Mouse (Mus musculus) hindbrain, embryonic 12.5 days (tissue): ENCODE measurements around the gene Stum. TPM values are rescaled to one million over a fixed set of nuclear protein-coding genes. Genes with fewer than 3 reads are reported as not detected.

ENCODE experiments used
- ATAC-seq: fragments of 200-750 bp; cut with Nextera tagmentation; 2 replicates; pipeline ENCODE4 v1.8.0; 2017; ENCODE audit warnings: moderate TSS enrichment; ENCODE audit not compliant: low FRiP score
- H3K27ac ChIP-seq: fragments of 300-500 bp; sonication (generic); 2 replicates; pipeline ENCODE4 v1.5.1; 2016; ENCODE audit warnings: mild to moderate bottlenecking
- H3K27me3 ChIP-seq: fragments of 300-500 bp; sonication (generic); 2 replicates; pipeline ENCODE4 v1.6.1; 2016; ENCODE audit warnings: mild to moderate bottlenecking
- H3K36me3 ChIP-seq: fragments of 300-500 bp; sonication (generic); 2 replicates; pipeline ENCODE4 v1.6.1; 2016; ENCODE audit warnings: mild to moderate bottlenecking
- H3K4me1 ChIP-seq: fragments of 300-500 bp; sonication (generic); 2 replicates; pipeline ENCODE4 v1.6.1; 2016
- H3K4me2 ChIP-seq: fragments of 300-500 bp; sonication (generic); replicated peaks from 2 replicates; pipeline ENCODE4 v1.6.1; 2016; ENCODE audit warnings: mild to moderate bottlenecking
- H3K4me3 ChIP-seq: fragments of 300-500 bp; sonication (generic); 2 replicates; pipeline ENCODE4 v1.5.1; 2016; ENCODE audit warnings: mild to moderate bottlenecking
- H3K9ac ChIP-seq: fragments of 300-500 bp; sonication (generic); 2 replicates; pipeline ENCODE4 v1.6.1; 2016; ENCODE audit warnings: mild to moderate bottlenecking, moderate library complexity
- H3K9me3 ChIP-seq: fragments of 300-500 bp; sonication (generic); replicated peaks from 2 replicates; pipeline ENCODE4 v1.6.1; 2016; ENCODE audit warnings: mild to moderate bottlenecking
- WGBS: fragments of 180-500 bp; shearing (Covaris S2); methylation state at CpG from one replicate; pipeline ENCODE4 v1.1.7; 2016; 5-methylcytosine and 5-hydroxymethylcytosine counted together
- polyA plus RNA-seq: library from polyadenylated mRNA; unstranded; fragments of >200 nt; fragmentation: Nextera tagmentation; extraction: Ambion mirVana; gene quantifications from 2 replicates; pipeline ENCODE4 v1.2.1, GENCODE M21; 2016

Stum gene
- polyA plus RNA-seq, 1 experiment from 2014 or later = 1.7 TPM

DNA sequence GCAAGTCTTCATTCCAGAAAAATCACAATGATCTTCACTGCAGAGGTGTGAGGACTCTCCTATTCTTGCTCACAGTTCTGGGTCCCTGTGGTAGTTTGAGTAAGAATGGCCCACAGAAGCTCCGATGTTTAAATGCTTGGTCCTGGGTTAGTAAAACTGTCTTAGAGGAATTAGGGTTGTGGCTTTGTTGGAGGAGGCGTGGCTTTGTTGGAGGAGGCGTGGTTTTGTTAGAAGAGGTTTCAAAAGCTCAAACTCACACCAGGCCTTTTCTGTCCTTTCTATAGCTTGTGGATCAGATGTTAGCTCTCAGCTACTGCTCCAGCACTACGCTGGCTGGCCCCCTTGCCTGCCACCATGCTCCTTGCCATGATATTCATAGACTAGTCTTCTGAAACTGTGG lies 27.6 kb upstream of the Stum start:
- Histone ChIP-seq H3K36me3 (no peaks in the 10 kb centered on the region), H3K4me2 (no peak overlapping the region)
- 48% methylated on average over 4 of the region's 4 CpGs for WGBS

DNA sequence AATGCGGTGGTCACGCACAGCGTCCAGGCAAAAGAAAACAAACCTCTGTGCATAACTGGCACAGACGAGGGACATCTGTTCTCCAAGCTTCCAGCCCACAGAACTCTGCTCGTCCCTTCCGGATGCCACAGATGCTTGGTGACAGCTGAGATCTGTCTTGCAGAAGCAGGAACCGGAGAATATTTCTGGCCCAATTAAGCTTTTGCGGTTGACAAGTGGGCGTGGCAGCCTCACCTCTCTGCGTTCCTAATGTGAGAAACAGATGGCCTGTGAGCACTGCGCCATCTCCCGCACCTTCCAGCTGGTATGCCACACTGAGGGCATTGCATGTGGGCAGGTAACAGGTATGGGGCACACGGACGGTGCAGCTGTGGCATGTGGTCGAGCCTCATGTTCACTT lies 27.1 kb upstream of the Stum start:
- Histone ChIP-seq H3K4me2 (no peak overlapping the region), H3K9ac (no peak overlapping the region)
- WGBS = 58% methylated on average over 15 of the region's 15 CpGs

More for the DNA sequence above, 27.6 kb upstream of the Stum start:
- Histone ChIP-seq H3K27me3 (no peaks in the 10 kb centered on the region), H3K9ac (no peak overlapping the region), H3K27ac (no peak overlapping the region), H3K9me3 (no peaks in the 10 kb centered on the region), H3K4me1 (no peaks in the 10 kb centered on the region), H3K4me3 (no peak overlapping the region)
- ATAC-seq = no peak

GRCm38 (mm10) chr1:180508662-180509061 lies 25.4 kb upstream of the Stum start:
- no peak for ATAC-seq
- Histone ChIP-seq H3K27me3 (no peaks in the 10 kb centered on the region), H3K4me3 (no peak overlapping the region), H3K9me3 (no peaks in the 10 kb centered on the region), H3K36me3 (no peaks in the 10 kb centered on the region), H3K4me1 (no peaks in the 10 kb centered on the region), H3K27ac (no peak overlapping the region), H3K4me2 (no peak overlapping the region), H3K9ac (no peak overlapping the region)
- WGBS = 79% methylated on average over 7 of the region's 7 CpGs

More for the DNA sequence above, 27.1 kb upstream of the Stum start:
- ATAC-seq = no peak
- Histone ChIP-seq H3K4me3 (no peak overlapping the region), H3K27ac (no peak overlapping the region), H3K27me3 (no peaks in the 10 kb centered on the region), H3K36me3 (no peaks in the 10 kb centered on the region), H3K9me3 (no peaks in the 10 kb centered on the region), H3K4me1 (no peaks in the 10 kb centered on the region)

DNA sequence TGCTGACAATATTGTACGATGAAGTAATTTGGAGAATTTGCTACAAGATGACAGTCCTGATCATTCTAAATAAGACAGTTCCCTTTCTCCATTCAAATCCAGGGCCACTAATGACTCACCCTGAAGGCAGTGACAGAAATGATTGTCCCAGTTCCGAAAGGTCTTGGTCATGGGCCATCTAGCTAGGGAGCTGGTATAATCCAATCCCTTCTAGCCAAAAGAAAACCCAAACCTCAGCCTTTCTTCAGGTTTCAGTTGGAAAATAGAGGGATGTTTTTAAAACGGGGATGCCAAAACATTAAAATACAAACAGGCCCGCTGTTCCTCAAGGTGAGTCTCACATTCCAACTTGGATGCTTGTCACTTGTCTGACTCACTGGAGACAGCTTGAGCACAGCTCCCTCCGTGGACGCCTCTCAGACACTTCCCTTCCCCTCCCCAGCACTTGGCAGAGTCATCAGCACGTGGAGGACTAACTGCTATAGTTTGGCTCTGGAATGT lies 24.0 kb upstream of the Stum start:
- no peak overlapping the region for H3K9ac ChIP-seq
- H3K4me3 ChIP-seq = no peak overlapping the region
- H3K27ac ChIP-seq = no peak overlapping the region
- H3K4me1 ChIP-seq = no peaks in the 10 kb centered on the region; the same call in 1 of the 2 replicates
- 75% methylated on average over 7 of the region's 7 CpGs for WGBS
- H3K36me3 ChIP-seq = no peaks in the 10 kb centered on the region
- H3K4me2 ChIP-seq = no peak overlapping the region
- no peaks in the 10 kb centered on the region for H3K27me3 ChIP-seq
- ATAC-seq = no peak
- H3K9me3 ChIP-seq = no peaks in the 10 kb centered on the region

DNA sequence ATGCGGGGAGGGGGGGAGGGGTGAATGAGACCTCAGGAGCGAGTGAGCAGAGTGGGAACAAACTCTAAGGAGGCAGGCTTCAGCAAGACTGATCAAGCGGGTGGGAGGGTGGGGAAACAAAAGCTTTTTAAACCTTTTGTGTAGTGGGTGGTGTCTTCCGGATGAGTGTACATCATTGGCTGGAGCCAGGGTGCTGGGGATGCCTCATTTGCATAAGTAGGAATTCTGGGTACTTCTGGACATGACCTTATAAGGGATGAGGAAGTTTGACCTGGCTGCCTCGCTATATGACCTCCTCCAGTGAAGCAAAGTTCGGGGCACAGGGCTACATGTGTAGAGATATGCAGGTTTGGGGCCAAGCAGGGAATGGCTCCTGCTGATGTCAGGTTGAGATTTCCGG lies 23.0 kb upstream of the Stum start:
- Histone ChIP-seq H3K27ac (no peak overlapping the region), H3K4me3 (no peak overlapping the region), H3K9ac (no peak overlapping the region), H3K4me1 (no peaks in the 10 kb centered on the region; the same call in 1 of the 2 replicates), H3K4me2 (no peak overlapping the region), H3K27me3 (no peaks in the 10 kb centered on the region), H3K36me3 (no peaks in the 10 kb centered on the region), H3K9me3 (no peaks in the 10 kb centered on the region)
- no peak for ATAC-seq
- WGBS = 82% methylated on average over 7 of the region's 7 CpGs

DNA sequence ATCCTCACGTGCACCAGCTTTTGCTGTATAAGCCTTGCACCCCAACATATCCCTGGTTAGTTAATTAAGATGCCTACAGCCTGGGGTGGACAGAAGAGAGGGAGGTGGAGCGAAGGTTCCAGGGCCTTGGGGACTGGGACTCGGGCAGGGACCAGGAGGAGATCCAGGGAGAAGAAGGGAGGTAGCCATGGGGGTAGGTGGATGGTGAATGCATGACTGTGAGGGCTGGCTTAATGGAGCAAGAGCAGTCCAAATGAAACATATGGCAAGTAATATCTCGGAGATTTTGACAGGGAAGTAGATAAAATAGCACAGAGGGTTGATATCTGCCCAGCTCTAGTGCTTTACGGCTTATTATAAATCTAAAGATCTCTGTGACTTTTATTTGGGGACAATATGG lies 21.6 kb upstream of the Stum start:
- Histone ChIP-seq H3K9ac (no peak overlapping the region), H3K4me3 (no peak overlapping the region), H3K4me2 (no peak overlapping the region), H3K27me3 (no peaks in the 10 kb centered on the region), H3K27ac (no peak overlapping the region), H3K4me1 (no peaks in the 10 kb centered on the region; the same call in 1 of the 2 replicates), H3K9me3 (no peaks in the 10 kb centered on the region), H3K36me3 (no peaks in the 10 kb centered on the region)
- ATAC-seq = no peak
- 83% methylated on average over 5 of the region's 5 CpGs for WGBS

DNA sequence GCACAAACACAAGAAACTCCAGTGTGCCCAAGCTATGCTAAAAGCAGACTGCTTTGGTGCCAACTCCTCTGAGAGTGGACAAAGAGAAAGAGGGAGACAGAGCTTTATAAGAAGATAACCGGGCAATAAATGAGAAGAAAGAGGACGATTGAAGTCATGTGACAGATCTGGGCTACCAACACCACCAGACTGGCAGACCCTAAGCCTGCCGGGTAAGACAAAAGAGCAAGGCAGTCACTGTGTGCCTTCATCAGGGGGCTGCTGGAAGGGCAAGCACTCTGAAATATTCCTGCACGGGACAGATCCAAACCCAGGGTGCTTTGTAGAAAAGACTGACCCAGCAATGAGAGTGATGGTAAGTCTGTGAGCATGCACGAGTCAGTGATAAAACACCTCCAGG lies 20.2 kb upstream of the Stum start:
- no peaks in the 10 kb centered on the region; the same call in 1 of the 2 replicates for H3K4me1 ChIP-seq
- no peak overlapping the region for H3K27ac ChIP-seq
- 65% methylated on average over 5 of the region's 5 CpGs for WGBS
- no peak overlapping the region for H3K9ac ChIP-seq
- ATAC-seq = no peak
- no peak overlapping the region for H3K4me2 ChIP-seq
- H3K36me3 ChIP-seq = no peaks in the 10 kb centered on the region
- H3K9me3 ChIP-seq = no peaks in the 10 kb centered on the region
- H3K27me3 ChIP-seq = no peaks in the 10 kb centered on the region
- no peak overlapping the region for H3K4me3 ChIP-seq

DNA sequence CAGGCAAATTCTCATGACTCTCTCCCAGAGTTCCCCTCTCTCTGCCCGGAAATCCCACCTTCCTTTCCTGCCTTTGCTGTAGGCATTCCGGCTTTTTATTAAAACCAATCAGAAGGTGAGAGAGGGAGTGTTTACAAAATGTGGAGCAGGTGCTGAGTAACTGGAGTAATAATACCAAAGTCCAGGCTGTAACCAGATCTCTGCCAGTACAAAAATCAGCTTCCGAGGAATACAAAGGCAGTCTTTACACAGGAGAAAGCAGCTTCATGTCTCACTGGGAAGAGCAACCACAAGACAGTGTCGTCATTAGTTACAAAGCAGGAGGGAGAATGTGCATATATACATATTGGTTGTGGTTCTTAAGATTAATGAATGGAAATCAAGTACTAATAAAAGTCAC lies 19.3 kb upstream of the Stum start:
- Histone ChIP-seq H3K36me3 (no peaks in the 10 kb centered on the region), H3K4me2 (no peak overlapping the region), H3K27ac (no peak overlapping the region), H3K4me3 (no peak overlapping the region), H3K4me1 (no peaks in the 10 kb centered on the region; the same call in 1 of the 2 replicates), H3K9ac (no peak overlapping the region), H3K27me3 (no peaks in the 10 kb centered on the region), H3K9me3 (no peaks in the 10 kb centered on the region)
- WGBS = 60% methylated on average over 4 of the region's 4 CpGs
- no peak for ATAC-seq

DNA sequence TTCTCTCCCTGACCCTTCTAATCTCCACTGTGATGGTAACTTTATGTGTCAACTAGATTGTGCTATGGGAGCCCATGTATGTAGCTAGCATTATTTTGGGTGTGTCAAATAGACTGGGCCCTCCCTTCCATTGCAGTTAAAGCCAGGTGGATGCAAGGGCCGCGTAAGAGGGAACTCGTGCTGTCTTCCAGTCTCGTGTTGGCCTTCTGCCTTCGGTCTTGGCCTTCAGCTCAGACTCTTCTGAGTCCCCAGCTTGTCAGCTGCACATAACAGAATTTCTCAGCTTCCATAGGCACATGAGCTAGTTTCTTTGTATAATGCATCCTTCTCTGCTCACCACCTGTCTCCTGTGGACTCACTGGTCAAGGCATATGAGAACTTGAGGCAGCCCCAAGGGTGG lies 17.3 kb upstream of the Stum start:
- 89% methylated on average over 5 of the region's 5 CpGs for WGBS
- no peaks in the 10 kb centered on the region for H3K9me3 ChIP-seq
- ATAC-seq = no peak
- H3K4me2 ChIP-seq = no peak overlapping the region
- H3K27me3 ChIP-seq = no peaks in the 10 kb centered on the region
- H3K36me3 ChIP-seq = no peaks in the 10 kb centered on the region
- H3K9ac ChIP-seq = no peak overlapping the region
- H3K4me1 ChIP-seq = no peaks in the 10 kb centered on the region; the same call in 1 of the 2 replicates
- H3K27ac ChIP-seq = no peak overlapping the region
- no peak overlapping the region for H3K4me3 ChIP-seq

DNA sequence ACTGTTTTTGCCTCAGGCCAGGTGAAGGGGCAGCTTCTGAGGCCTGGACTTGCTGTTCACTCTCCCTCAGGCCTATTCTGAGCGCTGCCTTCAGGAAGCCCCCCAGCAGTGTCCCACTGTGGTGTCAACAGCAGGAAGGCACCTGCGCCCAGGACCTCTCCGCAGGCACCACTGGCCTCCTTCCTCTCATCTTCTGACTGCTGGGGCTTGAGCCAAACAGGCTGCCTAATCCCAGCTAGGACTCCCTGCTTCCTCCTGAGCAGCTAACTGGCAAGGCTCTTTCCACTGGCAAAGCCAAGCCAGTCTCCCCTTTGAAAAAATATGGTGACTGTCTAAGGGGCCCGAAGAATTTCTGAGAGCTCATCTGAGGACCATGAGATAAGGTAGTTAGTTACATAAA lies 16.9 kb upstream of the Stum start:
- Histone ChIP-seq H3K9ac (no peak overlapping the region), H3K27ac (no peak overlapping the region), H3K4me2 (no peak overlapping the region), H3K4me3 (no peak overlapping the region), H3K27me3 (no peaks in the 10 kb centered on the region), H3K9me3 (no peaks in the 10 kb centered on the region), H3K4me1 (no peaks in the 10 kb centered on the region; the same call in 1 of the 2 replicates), H3K36me3 (no peaks in the 10 kb centered on the region)
- 44% methylated on average over 4 of the region's 4 CpGs for WGBS
- no peak for ATAC-seq

- H3K4me3 ChIP-seq = no peak overlapping the region
- 86% methylated on average over 3 of the region's 3 CpGs for WGBS
- no peak for ATAC-seq
- no peaks in the 10 kb centered on the region; the same call in 1 of the 2 replicates for H3K4me1 ChIP-seq
- H3K4me2 ChIP-seq = no peak overlapping the region
- H3K27me3 ChIP-seq = no peaks in the 10 kb centered on the region
- no peaks in the 10 kb centered on the region for H3K36me3 ChIP-seq
- H3K9ac ChIP-seq = no peak overlapping the region
- H3K9me3 ChIP-seq = no peaks in the 10 kb centered on the region
- no peak overlapping the region for H3K27ac ChIP-seq
Measured at GRCm38 (mm10) chr1:180499766-180500165, 16.5 kb upstream of the Stum start.

DNA sequence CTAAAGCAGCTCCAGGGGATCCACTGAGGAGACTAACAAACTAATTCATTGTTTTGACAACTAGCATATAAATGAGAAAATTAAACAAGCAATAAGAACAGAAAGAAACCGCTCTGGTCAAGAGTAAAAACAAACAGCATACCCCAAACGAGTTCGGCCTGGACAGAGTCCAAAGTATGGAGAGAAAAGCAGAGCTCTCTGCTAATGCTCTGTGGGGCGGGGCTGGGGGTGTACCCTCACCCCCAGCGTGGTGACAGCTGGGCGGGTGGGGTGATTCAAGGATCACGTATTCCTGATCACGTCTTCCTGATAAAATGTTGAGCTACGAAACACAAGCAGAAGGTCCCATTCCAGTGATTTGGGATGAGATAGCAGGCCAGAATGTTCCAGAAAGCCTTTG lies 9.5 kb upstream of the Stum start:
- Histone ChIP-seq H3K4me3 (no peak overlapping the region), H3K9me3 (no peaks in the 10 kb centered on the region), H3K36me3 (no peaks in the 10 kb centered on the region), H3K27ac (no peak overlapping the region), H3K9ac (no peak overlapping the region), H3K4me2 (no peak overlapping the region), H3K4me1 (no peaks in the 10 kb centered on the region), H3K27me3 (no peaks in the 10 kb centered on the region)
- ATAC-seq = no peak
- WGBS = 78% methylated on average over 9 of the region's 9 CpGs

- Histone ChIP-seq H3K9ac (no peak overlapping the region), H3K27me3 (peaks cover 37% of the 10 kb centered on the region), H3K4me2 (no peak overlapping the region), H3K4me1 (peaks cover 28% of the 10 kb centered on the region), H3K36me3 (no peaks in the 10 kb centered on the region), H3K27ac (no peak overlapping the region), H3K4me3 (no peak overlapping the region), H3K9me3 (no peaks in the 10 kb centered on the region)
- 93% methylated on average over 5 of the region's 5 CpGs for WGBS
- ATAC-seq = no peak
Measured at GRCm38 (mm10) chr1:180485346-180485745, 2.0 kb upstream of the Stum start.
